Mouse (Mus musculus) embryonic facial prominence, embryonic 12.5 days (tissue): ENCODE measurements around the gene Wdfy4. TPM values are rescaled to one million over a fixed set of nuclear protein-coding genes. Genes with fewer than 3 reads are reported as not detected.

Experiments
- ATAC-seq: fragments of 200-750 bp; cut with Nextera tagmentation; 2 replicates; pipeline ENCODE4 v1.8.0; 2017; ENCODE audit not compliant: insufficient number of reproducible peaks, insufficient read depth, low FRiP score, low TSS enrichment
- H3K27ac ChIP-seq: fragments of 300-500 bp; sonication (generic); 2 replicates; pipeline ENCODE4 v1.5.1; 2016; ENCODE audit warnings: mild to moderate bottlenecking
- H3K27me3 ChIP-seq: fragments of 300-500 bp; sonication (generic); 2 replicates; pipeline ENCODE4 v1.6.1; 2016; ENCODE audit warnings: mild to moderate bottlenecking, moderate library complexity
- H3K36me3 ChIP-seq: fragments of 300-500 bp; sonication (generic); 2 replicates; pipeline ENCODE4 v1.6.1; 2016; ENCODE audit warnings: mild to moderate bottlenecking
- H3K4me1 ChIP-seq: fragments of 300-500 bp; sonication (generic); 2 replicates; pipeline ENCODE4 v1.6.1; 2016
- H3K4me2 ChIP-seq: fragments of 300-500 bp; sonication (generic); replicated peaks from 2 replicates; pipeline ENCODE4 v1.6.1; 2016; ENCODE audit warnings: mild to moderate bottlenecking, moderate library complexity
- H3K4me3 ChIP-seq: fragments of 300-500 bp; sonication (generic); 2 replicates; pipeline ENCODE4 v1.5.1; 2016; ENCODE audit warnings: mild to moderate bottlenecking
- H3K9ac ChIP-seq: fragments of 300-500 bp; sonication (generic); 2 replicates; pipeline ENCODE4 v1.6.1; 2016; ENCODE audit warnings: mild to moderate bottlenecking, moderate library complexity
- H3K9me3 ChIP-seq: fragments of 300-500 bp; sonication (generic); 2 replicates; pipeline ENCODE4 v1.6.1; 2016; ENCODE audit warnings: mild to moderate bottlenecking, moderate library complexity
- WGBS: fragments of 180-500 bp; shearing (Covaris S2); methylation state at CpG from one replicate; pipeline ENCODE4 v1.1.7; 2016; 5-methylcytosine and 5-hydroxymethylcytosine counted together
- polyA plus RNA-seq: library from polyadenylated mRNA; unstranded; fragments of >200 nt; fragmentation: Nextera tagmentation; extraction: Ambion mirVana; gene quantifications from 2 replicates; pipeline ENCODE4 v1.2.1, GENCODE M21; 2016

Wdfy4 gene
- polyA plus RNA-seq, 1 experiment from 2014 or later: 0.22 TPM

GRCm38 (mm10) chr14:33116590-33116989 is 68.7 kb downstream of the Wdfy4 start:
- Histone ChIP-seq H3K9me3 (no peaks in the 10 kb centered on the region), H3K9ac (no peak overlapping the region), H3K4me2 (no peak overlapping the region), H3K4me1 (no peaks in the 10 kb centered on the region), H3K4me3 (no peak overlapping the region), H3K27ac (no peak overlapping the region), H3K27me3 (no peaks in the 10 kb centered on the region), H3K36me3 (no peaks in the 10 kb centered on the region)
- no peak for ATAC-seq
- WGBS: 77% methylated on average over 1 of the region's 1 CpGs

- H3K4me1 ChIP-seq: no peaks in the 10 kb centered on the region
- H3K36me3 ChIP-seq: no peaks in the 10 kb centered on the region
- H3K27me3 ChIP-seq: no peaks in the 10 kb centered on the region
- 75% methylated on average over 3 of the region's 3 CpGs for WGBS
- no peak overlapping the region for H3K4me3 ChIP-seq
- no peak overlapping the region for H3K27ac ChIP-seq
- no peak overlapping the region for H3K9ac ChIP-seq
- no peak overlapping the region for H3K4me2 ChIP-seq
- no peaks in the 10 kb centered on the region for H3K9me3 ChIP-seq
- ATAC-seq: no peak
Measured at GRCm38 (mm10) chr14:33104809-33105208, 80.5 kb downstream of the Wdfy4 start.

- no peak for ATAC-seq
- Histone ChIP-seq H3K27ac (no peak overlapping the region), H3K36me3 (no peaks in the 10 kb centered on the region), H3K9ac (no peak overlapping the region), H3K9me3 (no peaks in the 10 kb centered on the region), H3K27me3 (no peaks in the 10 kb centered on the region), H3K4me3 (no peak overlapping the region), H3K4me1 (no peaks in the 10 kb centered on the region), H3K4me2 (no peak overlapping the region)
- 66% methylated on average over 2 of the region's 2 CpGs for WGBS
Measured at GRCm38 (mm10) chr14:33101609-33102008, 83.7 kb downstream of the Wdfy4 start.

- Histone ChIP-seq H3K36me3 (no peaks in the 10 kb centered on the region), H3K4me3 (no peak overlapping the region), H3K27ac (no peak overlapping the region), H3K9ac (no peak overlapping the region), H3K4me2 (no peak overlapping the region), H3K4me1 (no peaks in the 10 kb centered on the region), H3K27me3 (no peaks in the 10 kb centered on the region), H3K9me3 (no peaks in the 10 kb centered on the region)
- 80% methylated on average over 5 of the region's 5 CpGs for WGBS
- no peak for ATAC-seq
Measured at GRCm38 (mm10) chr14:33099926-33100325, 85.4 kb downstream of the Wdfy4 start.

GRCm38 (mm10) chr14:33099111-33099510 is 86.2 kb downstream of the Wdfy4 start:
- Histone ChIP-seq H3K4me2 (no peak overlapping the region), H3K9me3 (no peaks in the 10 kb centered on the region), H3K9ac (no peak overlapping the region), H3K27me3 (no peaks in the 10 kb centered on the region), H3K36me3 (no peaks in the 10 kb centered on the region), H3K4me3 (no peak overlapping the region), H3K4me1 (no peaks in the 10 kb centered on the region), H3K27ac (no peak overlapping the region)
- ATAC-seq: no peak
- 60% methylated on average over 7 of the region's 7 CpGs for WGBS

GRCm38 (mm10) chr14:33096462-33096861 is 88.8 kb downstream of the Wdfy4 start:
- Histone ChIP-seq H3K9ac (no peak overlapping the region), H3K4me1 (no peaks in the 10 kb centered on the region), H3K4me2 (no peak overlapping the region), H3K27me3 (no peaks in the 10 kb centered on the region), H3K27ac (no peak overlapping the region), H3K4me3 (no peak overlapping the region), H3K36me3 (no peaks in the 10 kb centered on the region), H3K9me3 (no peaks in the 10 kb centered on the region)
- no peak for ATAC-seq
- WGBS: 84% methylated on average over 5 of the region's 5 CpGs

GRCm38 (mm10) chr14:33083326-33083725 is 102.0 kb downstream of the Wdfy4 start:
- Histone ChIP-seq H3K4me3 (no peak overlapping the region), H3K4me1 (no peaks in the 10 kb centered on the region), H3K27ac (no peak overlapping the region), H3K36me3 (no peaks in the 10 kb centered on the region), H3K4me2 (no peak overlapping the region), H3K27me3 (no peaks in the 10 kb centered on the region), H3K9me3 (no peaks in the 10 kb centered on the region), H3K9ac (no peak overlapping the region)
- ATAC-seq: no peak
- 84% methylated on average over 8 of the region's 8 CpGs for WGBS

GRCm38 (mm10) chr14:33082301-33082700 is 103.0 kb downstream of the Wdfy4 start:
- 61% methylated on average over 1 of the region's 1 CpGs for WGBS
- Histone ChIP-seq H3K9ac (no peak overlapping the region), H3K27ac (no peak overlapping the region), H3K4me3 (no peak overlapping the region), H3K36me3 (no peaks in the 10 kb centered on the region), H3K9me3 (no peaks in the 10 kb centered on the region), H3K27me3 (no peaks in the 10 kb centered on the region), H3K4me1 (no peaks in the 10 kb centered on the region), H3K4me2 (no peak overlapping the region)
- no peak for ATAC-seq

- Histone ChIP-seq H3K27me3 (no peaks in the 10 kb centered on the region), H3K9me3 (no peaks in the 10 kb centered on the region), H3K9ac (no peak overlapping the region), H3K36me3 (no peaks in the 10 kb centered on the region), H3K27ac (no peak overlapping the region), H3K4me3 (no peak overlapping the region), H3K4me2 (no peak overlapping the region), H3K4me1 (no peaks in the 10 kb centered on the region)
- ATAC-seq: no peak
- WGBS: 90% methylated on average over 6 of the region's 6 CpGs
Measured at GRCm38 (mm10) chr14:33081370-33081860, 103.9 kb downstream of the Wdfy4 start.

GRCm38 (mm10) chr14:33078596-33078995 is 106.7 kb downstream of the Wdfy4 start:
- Histone ChIP-seq H3K4me2 (no peak overlapping the region), H3K4me1 (no peaks in the 10 kb centered on the region), H3K9ac (no peak overlapping the region), H3K9me3 (no peaks in the 10 kb centered on the region), H3K36me3 (no peaks in the 10 kb centered on the region), H3K27me3 (no peaks in the 10 kb centered on the region), H3K4me3 (no peak overlapping the region), H3K27ac (no peak overlapping the region)
- 92% methylated on average over 6 of the region's 6 CpGs for WGBS
- no peak for ATAC-seq

GRCm38 (mm10) chr14:33078110-33078509 is 107.2 kb downstream of the Wdfy4 start:
- Histone ChIP-seq H3K27ac (no peak overlapping the region), H3K4me3 (no peak overlapping the region), H3K9me3 (no peaks in the 10 kb centered on the region), H3K36me3 (no peaks in the 10 kb centered on the region), H3K4me2 (no peak overlapping the region), H3K9ac (no peak overlapping the region), H3K27me3 (no peaks in the 10 kb centered on the region), H3K4me1 (no peaks in the 10 kb centered on the region)
- WGBS: 84% methylated on average over 6 of the region's 6 CpGs
- ATAC-seq: no peak

- no peaks in the 10 kb centered on the region for H3K27me3 ChIP-seq
- H3K27ac ChIP-seq: no peak overlapping the region
- 79% methylated on average over 3 of the region's 3 CpGs for WGBS
- no peak for ATAC-seq
- H3K36me3 ChIP-seq: no peaks in the 10 kb centered on the region
- no peaks in the 10 kb centered on the region for H3K4me1 ChIP-seq
- no peak overlapping the region for H3K4me2 ChIP-seq
- no peak overlapping the region for H3K4me3 ChIP-seq
- H3K9ac ChIP-seq: no peak overlapping the region
- no peaks in the 10 kb centered on the region for H3K9me3 ChIP-seq
Measured at GRCm38 (mm10) chr14:33073355-33073754, 112.0 kb downstream of the Wdfy4 start.

- Histone ChIP-seq H3K4me1 (no peaks in the 10 kb centered on the region), H3K27ac (no peak overlapping the region), H3K4me3 (no peak overlapping the region), H3K27me3 (no peaks in the 10 kb centered on the region), H3K9me3 (no peaks in the 10 kb centered on the region), H3K36me3 (no peaks in the 10 kb centered on the region), H3K9ac (no peak overlapping the region), H3K4me2 (no peak overlapping the region)
- ATAC-seq: no peak
- WGBS: 87% methylated on average over 7 of the region's 7 CpGs
Measured at GRCm38 (mm10) chr14:33072351-33072750, 113.0 kb downstream of the Wdfy4 start.
